Mouse (Mus musculus) erythroblast, embryonic 14.5 days (primary cell): ENCODE measurements around the gene Raet1e.

Experiments
- GATA1 ChIP-seq: IDR thresholded peaks from 2 replicates; pipeline ENCODE4 v1.6.1; 2012; ENCODE audit warnings: low read length, inconsistent platforms, mixed read lengths
- TAL1 ChIP-seq: IDR thresholded peaks from 3 replicates; pipeline ENCODE4 v1.6.1; 2012; ENCODE audit warnings: low read length, inconsistent platforms, mixed read lengths

DNA sequence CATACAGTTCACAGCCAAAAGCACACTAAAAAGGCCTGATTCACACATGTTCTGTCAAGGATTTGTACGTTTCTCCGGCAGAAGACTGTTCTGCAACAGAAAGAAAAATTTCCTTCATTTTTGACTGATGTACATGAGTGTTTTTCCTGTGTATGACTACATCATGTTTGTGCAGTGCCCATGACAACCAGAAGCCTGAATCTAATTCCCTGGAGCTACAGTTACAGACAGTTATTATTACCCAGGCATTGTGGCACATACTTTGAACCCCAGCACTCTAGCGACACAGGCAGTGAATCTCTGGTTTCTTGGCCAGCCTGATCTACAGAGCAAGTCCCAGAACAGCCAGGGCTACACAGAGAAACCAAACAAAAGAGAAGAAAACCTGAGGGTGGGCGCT lies 147.4 kb downstream of the Raet1e start:
- TF ChIP-seq GATA1 (no peak), TAL1 (no peak)
